Mouse (Mus musculus) limb, embryonic 10.5 days (tissue): ENCODE data around the gene Cacna1b. TPM values are rescaled to one million over a fixed set of nuclear protein-coding genes. Genes with fewer than 3 reads are reported as not detected.
A peak's percentile ranks its signal among the peaks of the same experiment; 100 is the strongest.

Experiments used
- DNase-seq: peaks from one replicate; pipeline ENCODE4 v3.0.0-alpha.2; 2017; ENCODE audit warnings: low spot score
- H3K27ac ChIP-seq: fragments of 300-500 bp; sonication (generic); 2 replicates; pipeline ENCODE4 v1.5.1; 2016; ENCODE audit warnings: mild to moderate bottlenecking
- H3K27me3 ChIP-seq: fragments of 300-500 bp; sonication (generic); 2 replicates; pipeline ENCODE4 v1.6.1; 2016; ENCODE audit warnings: low read depth, mild to moderate bottlenecking; ENCODE audit not compliant: poor library complexity, severe bottlenecking
- H3K36me3 ChIP-seq: fragments of 300-500 bp; sonication (generic); 2 replicates; pipeline ENCODE4 v1.6.1; 2016; ENCODE audit warnings: mild to moderate bottlenecking, moderate library complexity
- H3K4me1 ChIP-seq: fragments of 300-500 bp; sonication (generic); 2 replicates; pipeline ENCODE4 v1.6.1; 2016
- H3K4me3 ChIP-seq: fragments of 300-500 bp; sonication (generic); 2 replicates; pipeline ENCODE4 v1.5.1; 2016; ENCODE audit warnings: mild to moderate bottlenecking, moderate library complexity
- H3K9me3 ChIP-seq: fragments of 300-500 bp; sonication (generic); replicated peaks from 2 replicates; pipeline ENCODE4 v1.6.1; 2016; ENCODE audit warnings: mild to moderate bottlenecking
- WGBS: fragments of 180-500 bp; shearing (Covaris S2); methylation state at CpG from one replicate; pipeline ENCODE4 v1.1.7; 2016; 5-methylcytosine and 5-hydroxymethylcytosine counted together
- polyA plus RNA-seq: library from polyadenylated mRNA; unstranded; fragments of >200 nt; fragmentation: Nextera tagmentation; extraction: Ambion mirVana; gene quantifications from 2 replicates; pipeline ENCODE4 v1.2.1, GENCODE M21; 2016

Gene Cacna1b
- polyA plus RNA-seq, 1 experiment from 2014 or later = 1.7 TPM

DNA sequence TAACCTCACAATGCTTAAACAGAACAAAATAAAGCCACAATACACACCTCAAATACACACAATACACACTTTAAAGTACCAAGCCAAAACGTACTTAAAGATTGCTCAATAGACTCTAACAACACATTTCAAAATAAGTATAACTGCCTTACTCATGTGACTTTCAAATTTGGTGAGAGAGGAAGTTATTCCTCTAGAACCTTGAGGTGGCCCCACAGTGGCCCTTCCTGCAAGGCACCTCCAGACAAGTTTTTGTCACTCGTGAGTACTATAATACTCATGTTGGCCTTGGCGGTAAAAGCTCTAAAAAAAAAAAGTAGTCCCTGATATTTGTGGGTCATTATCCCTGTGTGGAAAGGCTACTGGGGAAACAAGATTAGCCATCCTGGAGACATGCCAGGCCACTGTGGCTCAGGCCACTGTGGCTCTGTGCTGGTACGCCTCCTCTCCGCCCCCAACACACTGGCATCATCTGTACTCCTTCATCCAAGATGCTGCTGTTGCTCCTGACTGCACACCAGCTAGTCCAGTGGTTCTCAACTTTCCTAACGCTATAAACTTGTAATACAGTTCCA is 88.4 kb downstream of the Cacna1b start:
- DNase-seq = no peak
- WGBS = 92% methylated on average over 6 of the region's 6 CpGs

DNA sequence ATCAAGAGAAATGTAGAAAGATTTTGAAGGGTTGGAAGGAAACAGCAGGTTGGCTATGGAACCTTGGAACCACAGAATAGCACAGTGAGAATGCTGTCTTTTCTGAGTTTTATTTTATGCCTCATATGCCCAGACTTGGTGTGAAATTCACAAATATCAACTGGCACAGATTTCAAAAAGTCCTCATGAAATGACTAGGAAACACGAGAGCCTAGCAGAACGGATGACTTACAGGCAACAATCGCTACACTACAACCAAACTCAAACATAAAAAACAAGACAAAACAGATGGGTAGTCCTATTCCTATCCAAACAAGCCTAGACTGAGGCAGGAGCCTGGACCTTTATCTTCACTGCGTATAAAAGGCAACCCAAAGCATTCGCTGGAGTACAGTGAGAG is 94.4 kb downstream of the Cacna1b start:
- Histone ChIP-seq H3K36me3 (no peaks in the 10 kb centered on the region), H3K9me3 (no peaks in the 10 kb centered on the region), H3K4me1 (peaks cover 4% of the 10 kb centered on the region; the same call in 1 of the 2 replicates), H3K27me3 (no peaks in the 10 kb centered on the region), H3K27ac (no peak overlapping the region), H3K4me3 (no peak overlapping the region)
- 93% methylated on average over 5 of the region's 5 CpGs for WGBS
- DNase-seq = no peak

More for the DNA sequence above, 88.4 kb downstream of the Cacna1b start:
- H3K4me3 ChIP-seq = no peak overlapping the region
- H3K27me3 ChIP-seq = peaks cover 18% of the 10 kb centered on the region
- H3K36me3 ChIP-seq = no peaks in the 10 kb centered on the region
- H3K27ac ChIP-seq = no peak overlapping the region
- peaks cover 8% of the 10 kb centered on the region for H3K4me1 ChIP-seq
- no peaks in the 10 kb centered on the region for H3K9me3 ChIP-seq

DNA sequence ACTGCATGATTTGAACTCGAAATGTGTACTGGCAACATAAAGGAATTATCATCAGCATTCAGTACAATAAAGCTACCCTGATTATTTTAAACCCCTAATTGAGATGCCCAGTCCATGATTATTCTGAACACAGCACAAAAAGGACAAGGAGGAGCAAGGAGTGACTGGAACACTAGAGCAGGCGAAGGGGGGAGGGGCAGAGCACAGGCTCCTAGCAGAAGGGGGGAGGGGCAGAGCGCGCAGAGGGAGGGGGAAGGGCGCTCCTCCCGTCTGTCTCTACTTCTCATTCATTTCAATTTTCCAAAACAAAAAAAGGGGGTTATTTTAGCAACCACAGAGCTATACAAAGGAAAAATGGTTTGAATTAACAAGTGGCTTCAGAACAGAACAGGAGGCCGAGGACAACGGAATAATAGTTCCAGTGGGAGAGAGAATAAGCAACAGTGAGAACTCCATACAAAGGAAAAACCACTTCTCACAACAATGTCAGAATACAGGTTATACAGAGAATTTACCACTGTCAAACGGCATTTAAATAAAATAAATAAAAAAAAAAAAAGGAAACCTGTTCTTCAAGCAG is 98.2 kb downstream of the Cacna1b start:
- WGBS = 32% methylated on average over 9 of the region's 9 CpGs

DNA sequence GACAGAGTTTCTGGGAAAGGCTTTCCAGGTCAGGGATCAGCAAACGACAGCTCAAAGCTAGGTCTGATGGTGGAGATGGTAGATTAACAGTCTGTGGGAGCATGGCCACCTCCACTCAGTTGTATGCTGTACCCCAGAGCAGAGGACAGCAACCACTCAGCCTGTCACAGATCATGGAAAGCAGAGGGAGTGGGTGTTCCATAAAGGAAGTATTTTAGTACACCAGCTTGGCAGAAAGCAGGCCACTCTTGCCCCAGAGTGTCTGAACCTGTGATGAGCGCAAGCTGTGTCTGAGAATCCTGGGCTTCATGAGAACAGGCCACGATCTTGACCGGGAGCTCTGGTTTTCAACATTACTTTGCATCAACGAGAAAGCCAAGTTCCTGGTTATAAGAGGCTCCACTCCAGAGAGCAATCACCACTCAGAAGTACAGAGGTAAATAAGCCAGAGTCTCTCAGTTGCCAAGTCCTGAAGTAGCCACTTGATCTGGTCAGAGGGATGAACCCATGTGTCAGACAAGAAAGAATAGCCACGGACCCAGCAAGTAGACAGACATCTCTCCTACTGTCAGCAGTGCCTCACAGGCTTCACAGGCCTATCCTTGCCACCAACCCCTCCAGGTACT is 103.7 kb downstream of the Cacna1b start:
- 83% methylated on average over 6 of the region's 6 CpGs for WGBS
- H3K27ac ChIP-seq = no peak overlapping the region
- H3K4me1 ChIP-seq = peaks cover 3% of the 10 kb centered on the region; the same call in 1 of the 2 replicates
- H3K27me3 ChIP-seq = no peaks in the 10 kb centered on the region
- DNase-seq = no peak
- no peaks in the 10 kb centered on the region for H3K9me3 ChIP-seq
- H3K4me3 ChIP-seq = no peak overlapping the region
- no peaks in the 10 kb centered on the region for H3K36me3 ChIP-seq

More for the DNA sequence above, 98.2 kb downstream of the Cacna1b start:
- H3K36me3 ChIP-seq = no peaks in the 10 kb centered on the region
- 0 out of 2 replicates have a peak overlapping the region, but pooled peaks have one; percentile 10 for H3K4me3 ChIP-seq
- no peak overlapping the region for H3K27ac ChIP-seq
- DNase-seq = peak; percentile 44
- H3K27me3 ChIP-seq = no peaks in the 10 kb centered on the region
- no peaks in the 10 kb centered on the region for H3K9me3 ChIP-seq
- peaks cover 4% of the 10 kb centered on the region; the same call in 1 of the 2 replicates for H3K4me1 ChIP-seq

DNA sequence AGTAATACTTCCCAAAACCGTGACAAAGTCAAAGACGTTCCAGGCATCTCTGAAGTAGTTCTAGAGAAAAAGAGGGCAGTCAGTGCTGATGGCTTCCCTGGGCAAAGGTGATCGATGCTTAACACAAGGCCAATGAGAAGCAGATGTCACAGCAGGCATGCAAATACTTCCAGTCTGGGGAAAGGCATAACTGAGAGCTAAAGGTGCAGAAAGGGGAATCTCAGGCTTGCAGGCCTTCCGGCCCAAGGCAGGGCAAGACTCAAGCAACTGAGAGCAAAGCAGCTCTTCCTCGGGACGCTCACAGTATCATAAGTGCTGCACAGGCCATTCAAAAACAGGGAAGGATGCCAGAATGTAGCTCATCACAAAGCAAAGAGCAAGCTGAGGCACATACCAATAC is 114.4 kb downstream of the Cacna1b start:
- Histone ChIP-seq H3K9me3 (no peaks in the 10 kb centered on the region), H3K36me3 (no peaks in the 10 kb centered on the region), H3K4me3 (no peak overlapping the region), H3K4me1 (peaks cover 12% of the 10 kb centered on the region), H3K27me3 (no peaks in the 10 kb centered on the region), H3K27ac (no peak overlapping the region)
- WGBS = 63% methylated on average over 6 of the region's 6 CpGs
- DNase-seq = no peak

DNA sequence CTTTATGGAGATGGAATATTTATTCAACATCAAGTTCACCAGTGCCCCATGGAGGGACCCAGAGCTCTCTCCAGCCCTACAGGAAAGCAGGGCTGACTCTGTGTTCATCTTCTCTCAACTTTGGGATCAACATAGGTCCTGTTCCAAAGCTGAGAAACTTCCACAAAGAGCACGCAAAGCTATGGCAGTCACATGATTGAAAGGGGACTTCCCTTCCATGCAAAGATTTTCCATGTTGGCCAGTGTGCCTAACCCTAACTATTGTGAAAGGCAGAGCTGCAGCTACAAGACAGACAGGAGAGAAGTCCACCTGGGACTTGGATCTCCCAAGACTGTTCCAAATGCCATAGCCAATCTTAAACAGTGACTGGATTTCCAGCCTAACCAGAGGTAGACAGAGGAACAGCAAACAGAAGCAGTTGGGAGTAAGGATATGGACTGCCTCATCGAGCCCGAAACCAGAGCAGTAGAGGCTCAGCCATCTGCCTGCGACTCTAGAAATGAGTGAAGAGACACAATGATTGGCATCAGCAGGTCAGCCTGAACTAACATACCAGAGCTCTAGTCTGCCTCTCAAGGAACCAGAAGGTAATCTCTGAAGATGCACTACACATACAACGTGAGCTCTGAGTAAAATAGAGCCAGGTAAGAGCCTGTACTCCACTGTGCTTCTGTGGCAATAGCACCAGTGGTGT is 116.4 kb downstream of the Cacna1b start:
- Histone ChIP-seq H3K4me3 (no peak overlapping the region), H3K9me3 (no peaks in the 10 kb centered on the region), H3K4me1 (peaks cover 12% of the 10 kb centered on the region), H3K27me3 (no peaks in the 10 kb centered on the region), H3K36me3 (no peaks in the 10 kb centered on the region), H3K27ac (no peak overlapping the region)
- no peak for DNase-seq
- WGBS = 88% methylated on average over 5 of the region's 5 CpGs

DNA sequence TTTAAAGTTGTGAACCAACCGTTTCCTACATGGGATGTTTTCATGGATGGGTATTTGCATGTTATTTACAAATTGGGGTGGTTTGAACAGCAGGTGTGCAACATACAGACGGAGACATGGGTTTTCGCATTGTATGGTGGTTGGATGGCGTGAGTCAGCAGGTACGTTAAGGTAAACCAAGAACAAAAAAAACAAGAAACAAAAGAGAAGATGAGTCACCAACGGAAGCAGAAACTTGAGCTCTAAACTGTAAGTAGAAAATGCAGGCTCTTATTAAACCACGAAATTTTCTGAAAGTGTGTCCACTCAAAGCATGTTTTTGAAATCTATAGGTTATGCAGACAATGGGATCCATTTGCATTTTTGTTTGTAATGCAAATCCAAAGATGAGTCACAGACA is 120.1 kb downstream of the Cacna1b start:
- Histone ChIP-seq H3K4me1 (0 out of 2 replicates have a peak, but pooled peaks cover 3% of the 10 kb centered on the region), H3K36me3 (no peaks in the 10 kb centered on the region), H3K27me3 (no peaks in the 10 kb centered on the region), H3K9me3 (no peaks in the 10 kb centered on the region), H3K4me3 (no peak overlapping the region), H3K27ac (no peak overlapping the region)
- WGBS = 89% methylated on average over 7 of the region's 7 CpGs
- no peak for DNase-seq

DNA sequence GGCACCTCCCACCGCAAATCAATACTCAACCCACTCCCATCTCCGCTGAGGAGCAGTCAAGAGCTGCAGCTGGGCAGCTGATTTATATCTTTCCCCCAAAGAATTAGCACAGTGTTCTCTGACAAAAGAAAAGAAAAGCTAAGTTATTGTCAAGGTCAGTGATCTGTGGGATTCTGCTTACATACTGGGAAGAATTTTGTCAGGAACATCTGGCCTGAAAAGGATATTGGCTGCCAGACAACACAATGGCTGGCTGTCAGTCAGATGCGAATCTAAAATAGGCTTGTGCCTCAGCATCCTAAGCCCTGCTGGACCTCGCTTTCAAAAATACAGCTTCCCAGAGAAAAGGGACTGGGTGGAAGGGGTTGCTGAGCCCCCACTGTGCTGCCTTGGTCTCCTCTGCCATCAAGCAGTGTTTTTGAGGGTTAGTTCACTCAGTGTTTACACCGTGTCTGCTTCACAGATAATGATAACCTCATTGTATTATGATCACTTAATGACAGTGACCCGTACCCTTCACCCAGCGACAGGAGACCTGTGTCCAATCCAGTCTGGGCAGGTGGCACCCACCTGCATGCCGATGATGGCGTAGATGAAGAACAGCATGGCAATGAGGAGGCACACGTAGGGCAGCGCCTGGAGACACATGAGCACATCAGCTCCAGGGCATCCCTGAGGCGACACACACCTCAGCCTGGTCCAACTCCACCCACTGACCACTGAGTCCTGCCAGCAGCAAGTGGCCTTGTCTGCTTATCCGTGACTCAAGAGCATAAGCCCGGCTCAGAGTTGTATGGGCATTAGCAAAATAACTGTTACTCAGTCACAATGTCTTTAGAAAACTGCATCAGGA is 124.6 kb downstream of the Cacna1b start:
- 84% methylated on average over 14 of the region's 14 CpGs for WGBS
- Histone ChIP-seq H3K27me3 (no peaks in the 10 kb centered on the region), H3K9me3 (no peaks in the 10 kb centered on the region), H3K4me1 (0 out of 2 replicates have a peak, but pooled peaks cover 3% of the 10 kb centered on the region), H3K36me3 (no peaks in the 10 kb centered on the region), H3K27ac (no peak overlapping the region), H3K4me3 (no peak overlapping the region)
- no peak for DNase-seq

DNA sequence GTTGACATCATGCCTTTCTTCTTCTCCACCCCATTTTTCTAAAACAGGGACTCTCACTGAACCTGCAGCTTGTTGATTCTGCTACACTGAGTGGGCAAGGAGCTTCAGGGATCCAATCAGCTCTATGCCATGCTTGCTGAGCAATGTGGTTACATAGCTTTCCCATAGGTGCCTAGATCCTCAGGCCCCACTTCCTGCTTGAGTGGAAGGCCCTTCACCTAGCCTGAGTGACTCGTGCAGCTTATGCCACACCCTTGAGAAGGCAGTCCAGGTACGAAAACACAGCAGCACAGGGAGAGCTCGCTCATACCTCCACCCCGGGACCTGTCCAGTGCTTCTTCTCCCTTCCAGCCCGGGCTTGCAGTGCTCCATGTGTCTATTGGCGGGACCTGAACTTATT is 129.3 kb downstream of the Cacna1b start:
- no peak for DNase-seq
- no peaks in the 10 kb centered on the region for H3K9me3 ChIP-seq
- WGBS = 87% methylated on average over 6 of the region's 6 CpGs
- no peak overlapping the region for H3K27ac ChIP-seq
- H3K4me1 ChIP-seq = 0 out of 2 replicates have a peak, but pooled peaks cover 3% of the 10 kb centered on the region
- H3K4me3 ChIP-seq = no peak overlapping the region
- H3K36me3 ChIP-seq = no peaks in the 10 kb centered on the region
- no peaks in the 10 kb centered on the region for H3K27me3 ChIP-seq

DNA sequence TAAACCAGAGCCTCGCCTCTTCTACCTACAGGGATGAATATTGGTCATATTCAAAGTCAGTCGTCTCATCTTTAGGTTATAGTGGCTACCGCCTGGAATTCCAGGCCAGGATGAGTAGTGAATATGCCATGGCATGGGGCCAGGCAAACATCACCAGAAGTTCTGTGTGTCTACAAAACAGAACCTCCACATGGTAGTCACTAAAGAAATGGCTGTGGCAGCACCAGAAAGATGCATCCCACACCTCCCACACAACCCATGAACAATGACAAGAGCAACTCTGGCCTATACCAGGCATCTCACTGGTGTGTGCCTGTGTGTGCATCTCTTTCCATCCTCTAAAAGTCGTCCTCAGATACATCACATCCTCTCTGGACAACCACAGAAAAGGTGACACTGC is 145.8 kb downstream of the Cacna1b start:
- WGBS = 76% methylated on average over 4 of the region's 4 CpGs
- no peak overlapping the region for H3K27ac ChIP-seq

DNA sequence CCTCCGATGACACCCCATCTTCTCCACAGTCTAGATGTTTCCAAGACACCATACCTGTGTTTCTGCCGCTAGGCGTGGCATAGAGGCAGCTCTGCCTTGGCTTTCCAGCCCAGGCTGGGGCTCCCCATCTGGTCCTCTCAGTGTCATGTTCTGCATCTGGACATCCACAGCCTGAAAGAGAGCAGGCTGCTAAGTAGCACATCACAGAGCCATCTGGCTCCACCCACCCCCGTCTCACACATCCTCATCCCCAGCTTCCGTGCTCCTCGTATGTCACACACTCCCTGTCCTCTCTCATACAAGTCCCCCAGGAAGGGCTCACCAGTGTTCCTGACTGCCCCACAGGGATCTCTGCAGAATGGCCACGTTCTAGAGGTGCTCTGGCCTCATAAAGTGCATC is 153.2 kb downstream of the Cacna1b start:
- Histone ChIP-seq H3K4me3 (no peak overlapping the region), H3K36me3 (no peaks in the 10 kb centered on the region), H3K27me3 (peaks cover 26% of the 10 kb centered on the region), H3K27ac (no peak overlapping the region), H3K4me1 (0 out of 2 replicates have a peak, but pooled peaks cover 9% of the 10 kb centered on the region), H3K9me3 (no peaks in the 10 kb centered on the region)
- WGBS = 75% methylated on average over 7 of the region's 7 CpGs
- DNase-seq = no peak

More for the DNA sequence above, 145.8 kb downstream of the Cacna1b start:
- Histone ChIP-seq H3K4me3 (no peak overlapping the region), H3K36me3 (no peaks in the 10 kb centered on the region), H3K27me3 (no peaks in the 10 kb centered on the region), H3K9me3 (no peaks in the 10 kb centered on the region), H3K4me1 (no peaks in the 10 kb centered on the region)
- no peak for DNase-seq

DNA sequence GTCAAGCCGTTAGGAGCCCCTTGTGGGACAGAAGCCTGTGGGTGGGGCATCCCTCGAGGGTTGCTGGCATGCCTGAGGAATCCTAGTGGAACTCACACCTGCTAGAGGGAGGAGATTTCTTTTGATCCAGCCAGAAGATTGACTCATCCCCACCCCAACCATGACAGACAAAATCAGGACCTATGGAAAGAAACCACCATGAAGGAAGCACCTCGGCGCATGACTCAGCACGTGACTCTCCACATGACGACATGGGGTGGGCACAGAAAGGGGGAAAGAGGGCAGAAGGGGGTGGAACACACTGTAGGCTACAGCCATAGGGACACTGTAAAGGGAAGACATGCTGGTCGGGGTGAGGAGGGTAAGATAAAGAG is 154.2 kb downstream of the Cacna1b start:
- WGBS = 34% methylated on average over 7 of the region's 7 CpGs

More for the DNA sequence above, 154.2 kb downstream of the Cacna1b start:
- Histone ChIP-seq H3K27me3 (peaks cover 26% of the 10 kb centered on the region), H3K36me3 (no peaks in the 10 kb centered on the region), H3K4me1 (0 out of 2 replicates have a peak, but pooled peaks cover 9% of the 10 kb centered on the region), H3K9me3 (no peaks in the 10 kb centered on the region), H3K27ac (no peak overlapping the region), H3K4me3 (no peak overlapping the region)
- no peak for DNase-seq
